Mouse (Mus musculus) megakaryocyte, embryonic 14.5 days (primary cell): ENCODE results near the gene Myd88. TPM values are rescaled to one million over a fixed set of nuclear protein-coding genes. Genes with fewer than 3 reads are reported as not detected.
A peak's percentile ranks its signal among the peaks of the same experiment; 100 is the strongest.

ENCODE experiments used
- H3K27me3 ChIP-seq: replicated peaks from 2 replicates; pipeline ENCODE3; 2012; ENCODE audit warnings: inconsistent platforms
- H3K36me3 ChIP-seq: replicated peaks from 2 replicates; pipeline ENCODE3; 2012; ENCODE audit warnings: low read length, inconsistent platforms, mixed read lengths
- H3K4me1 ChIP-seq: 2 replicates; pipeline ENCODE4 v1.6.1; 2012; ENCODE audit warnings: inconsistent platforms
- H3K4me3 ChIP-seq: replicated peaks from 2 replicates; pipeline ENCODE3; 2012; ENCODE audit warnings: moderate library complexity, mild to moderate bottlenecking, inconsistent platforms
- H3K9me3 ChIP-seq: 2 replicates; pipeline ENCODE4 v1.6.1; 2012; ENCODE audit warnings: inconsistent platforms
- FLI1 ChIP-seq: IDR thresholded peaks from 2 replicates; pipeline ENCODE4 v1.6.1; 2012; ENCODE audit warnings: low read length, inconsistent platforms, mixed read lengths
- GATA1 ChIP-seq: IDR thresholded peaks from 3 replicates; pipeline ENCODE4 v1.6.1; 2012; ENCODE audit warnings: mixed read lengths, low read length, inconsistent platforms, borderline replicate concordance
- polyA plus RNA-seq: library from polyadenylated mRNA; stranded (reverse); fragments of >175 nt; gene quantifications from 2 replicates; pipeline ENCODE4 v1.2.3, GENCODE M21; 2012; ENCODE audit warnings: low replicate concordance; ENCODE audit not compliant: insufficient read depth

Myd88 gene
- polyA plus RNA-seq, 1 experiment: 38.2 TPM

DNA sequence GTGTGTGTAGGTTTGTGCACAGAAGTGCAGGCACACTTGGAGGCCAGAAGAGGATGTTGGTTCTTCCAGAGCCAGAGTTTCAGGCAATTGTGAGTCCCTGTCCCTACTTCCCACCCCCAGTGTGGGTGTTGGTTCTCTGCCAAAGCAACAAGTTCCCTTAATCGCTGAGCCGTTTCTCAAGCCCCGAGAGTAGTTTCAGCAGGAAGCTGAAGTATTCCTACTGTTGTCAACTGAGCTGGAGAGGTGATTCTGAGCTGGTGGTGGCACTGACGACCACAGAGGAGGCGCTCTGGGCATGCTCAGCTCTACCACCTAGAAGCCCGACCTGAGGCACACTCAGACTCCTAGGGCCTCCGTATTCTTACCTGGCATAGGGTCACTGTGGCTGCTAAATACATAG is 24.1 kb upstream of the Myd88 start, which contains the start of gene Slc22a14:
Gene Slc22a14, minus strand, starts transcription at position 270 of the 400 bp plus-strand sequence.
- no peak within 1 kb of the TSS for H3K4me3 ChIP-seq
- peaks cover 11% of the 10 kb centered on the region for H3K27me3 ChIP-seq
- TF ChIP-seq GATA1 (no peak), FLI1 (no peak)
- no peaks in the 10 kb centered on the region for H3K9me3 ChIP-seq
- H3K36me3 ChIP-seq: no peaks in the 10 kb centered on the region
- no peaks in the 10 kb centered on the region; the same call in 1 of the 2 replicates for H3K4me1 ChIP-seq

DNA sequence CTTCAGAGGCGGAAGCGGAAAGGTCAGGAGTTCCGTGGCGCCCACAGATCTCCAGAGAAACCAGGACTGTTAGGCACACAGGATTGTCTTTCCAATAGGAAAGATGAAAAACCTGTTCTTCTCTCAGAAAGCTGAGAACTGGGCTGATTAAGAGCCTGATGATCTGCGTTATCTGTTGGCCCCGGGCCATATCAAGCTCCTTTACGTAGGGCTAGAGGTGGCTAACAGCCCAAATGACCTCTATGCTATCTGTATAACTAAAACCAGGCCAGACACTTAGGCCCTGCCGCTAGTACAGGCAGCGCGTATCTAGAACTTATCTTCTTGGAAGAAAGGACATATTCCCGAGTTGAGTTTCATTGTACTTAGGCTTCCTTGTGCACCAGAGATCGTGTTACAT is 22.0 kb upstream of the Myd88 start:
- TF ChIP-seq GATA1 (no peak), FLI1 (no peak)
- peaks cover 2% of the 10 kb centered on the region for H3K4me1 ChIP-seq
- no peak overlapping the region for H3K4me3 ChIP-seq
- no peaks in the 10 kb centered on the region for H3K36me3 ChIP-seq
- H3K27me3 ChIP-seq: peaks cover 19% of the 10 kb centered on the region
- no peaks in the 10 kb centered on the region for H3K9me3 ChIP-seq

DNA sequence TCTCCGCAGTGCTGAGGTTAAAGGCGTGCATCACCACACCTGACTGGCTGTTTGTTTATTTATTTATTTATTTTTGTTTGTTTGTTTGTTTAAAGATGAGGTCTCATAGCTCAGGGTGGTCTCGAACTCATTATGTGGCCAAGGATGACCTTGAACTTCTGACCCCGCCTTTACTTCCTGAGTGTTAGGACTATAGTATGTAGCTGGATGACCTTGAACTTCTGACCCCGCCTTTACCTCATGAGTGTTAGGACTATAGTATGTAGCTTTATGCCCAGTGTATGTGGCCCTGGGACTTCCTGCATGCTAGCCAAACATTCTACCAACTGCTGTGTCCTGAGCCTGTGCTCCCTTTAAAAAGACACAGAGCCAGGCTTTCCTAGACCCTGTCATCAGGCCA is 20.2 kb upstream of the Myd88 start:
- TF ChIP-seq FLI1 (no peak), GATA1 (no peak)
- Histone ChIP-seq H3K9me3 (no peaks in the 10 kb centered on the region), H3K27me3 (peaks cover 25% of the 10 kb centered on the region), H3K36me3 (no peaks in the 10 kb centered on the region), H3K4me3 (no peak overlapping the region), H3K4me1 (peaks cover 13% of the 10 kb centered on the region)

DNA sequence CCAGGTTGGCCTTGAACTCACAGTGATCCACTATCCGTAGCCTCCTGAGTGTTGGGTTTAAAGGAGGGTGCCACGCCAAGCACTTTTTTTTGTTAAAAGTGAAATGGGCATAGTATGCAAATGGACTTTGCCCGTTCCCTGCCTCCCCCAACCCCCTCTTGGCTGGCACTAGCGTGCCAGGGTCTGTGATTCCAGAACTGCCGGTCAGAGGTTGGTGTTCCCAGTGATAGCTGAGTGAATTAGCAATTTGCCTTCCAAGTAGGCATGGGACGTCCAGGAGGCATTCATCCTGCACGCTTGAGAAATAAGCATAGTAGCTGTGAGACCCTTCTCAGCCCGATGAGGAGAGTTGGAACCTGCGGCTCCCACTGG is 16.8 kb upstream of the Myd88 start:
- TF ChIP-seq FLI1 (no peak), GATA1 (no peak)
- Histone ChIP-seq H3K4me1 (peaks cover 13% of the 10 kb centered on the region), H3K36me3 (no peaks in the 10 kb centered on the region), H3K27me3 (peaks cover 25% of the 10 kb centered on the region), H3K4me3 (peak overlapping the region; percentile 92), H3K9me3 (no peaks in the 10 kb centered on the region)

DNA sequence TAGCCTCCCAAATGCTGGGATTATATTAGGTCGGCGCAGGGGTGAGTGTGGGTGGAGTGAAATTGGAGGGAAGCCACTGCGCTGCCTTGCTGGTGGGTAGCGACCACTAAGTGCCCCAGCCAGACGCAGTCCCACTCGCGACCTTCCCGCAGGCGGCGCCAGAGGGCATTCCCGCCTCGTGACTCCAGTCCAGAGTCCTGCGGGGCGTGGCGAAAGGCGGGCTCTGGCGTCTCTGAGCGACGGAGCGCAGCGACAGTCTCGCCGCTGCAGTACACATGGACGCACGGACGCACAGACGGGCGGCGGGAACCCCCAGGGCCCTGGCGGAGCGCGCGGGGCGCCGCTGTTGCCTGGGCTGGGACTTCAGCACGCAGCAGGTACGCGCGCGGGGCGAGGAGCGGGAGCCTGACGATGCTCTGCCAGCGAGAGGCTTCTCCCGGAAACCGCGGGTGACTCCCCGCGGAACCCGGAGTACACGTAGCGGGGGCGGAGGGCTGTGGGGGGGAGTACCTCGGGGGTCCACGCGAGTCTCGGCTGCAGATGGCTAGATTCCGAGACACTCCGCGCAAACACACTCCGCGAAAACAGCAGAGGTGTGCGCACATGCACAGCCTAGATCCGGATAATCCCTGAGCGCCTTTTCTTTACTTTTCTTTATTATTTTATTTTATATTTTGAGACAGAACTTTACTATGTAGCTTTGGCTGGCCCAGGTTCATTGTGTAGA is 16.3 kb upstream of the Myd88 start, which contains the start of gene Xylb:
Gene Xylb, plus strand, starts transcription at position 51 of the 727 bp plus-strand sequence.
- no peaks in the 10 kb centered on the region for H3K9me3 ChIP-seq
- peaks cover 25% of the 10 kb centered on the region for H3K27me3 ChIP-seq
- no peaks in the 10 kb centered on the region for H3K36me3 ChIP-seq
- H3K4me3 ChIP-seq: peak within 1 kb of the TSS; percentile 92
- peaks cover 13% of the 10 kb centered on the region for H3K4me1 ChIP-seq
- TF ChIP-seq FLI1 (no peak), GATA1 (no peak)

DNA sequence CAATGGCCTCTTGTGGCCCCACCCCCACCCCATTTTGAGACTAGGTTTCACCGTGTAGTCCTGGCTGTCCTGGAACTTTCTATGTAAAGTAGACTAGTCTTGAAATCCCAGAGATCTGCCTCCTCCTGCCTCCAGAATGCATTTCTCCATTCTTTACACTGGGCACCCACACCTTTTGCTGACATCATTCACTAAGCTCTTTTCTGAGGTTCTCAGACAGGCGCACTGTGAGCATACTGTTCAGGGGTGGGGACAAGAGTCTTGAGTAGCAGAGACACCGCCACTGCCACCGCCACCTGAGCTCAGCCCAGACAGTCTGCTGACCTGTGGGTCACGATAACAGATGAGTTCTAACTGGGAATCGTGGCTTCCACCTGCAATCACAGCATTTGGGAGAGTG is 14.7 kb upstream of the Myd88 start:
- peaks cover 20% of the 10 kb centered on the region for H3K4me1 ChIP-seq
- no peak for TF ChIP-seq GATA1
- TF ChIP-seq FLI1: no peak
- H3K36me3 ChIP-seq: peaks cover 6% of the 10 kb centered on the region

DNA sequence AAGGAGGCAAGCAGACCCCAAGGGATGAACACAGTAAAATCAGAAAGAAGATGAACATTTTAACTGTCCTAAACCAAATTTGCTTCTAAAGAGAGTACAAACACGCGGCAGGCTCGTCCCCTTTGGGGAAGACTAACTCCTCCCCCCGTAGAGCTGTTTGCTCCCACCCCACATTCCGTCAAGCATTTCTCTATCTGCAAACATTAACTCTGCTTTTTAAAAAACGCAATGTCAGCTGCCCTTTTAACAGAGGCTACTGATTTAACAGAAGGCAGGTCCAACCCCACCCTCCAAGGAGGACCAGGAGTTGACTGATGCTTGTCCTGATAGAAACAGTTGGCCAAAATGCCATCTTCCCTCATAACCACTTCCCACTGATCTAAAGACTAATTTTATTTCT is 12.7 kb upstream of the Myd88 start:
- Histone ChIP-seq H3K4me3 (no peak overlapping the region), H3K4me1 (peaks cover 20% of the 10 kb centered on the region), H3K36me3 (peaks cover 17% of the 10 kb centered on the region)

More for the DNA sequence above, 14.7 kb upstream of the Myd88 start:
- Histone ChIP-seq H3K4me3 (no peak overlapping the region), H3K9me3 (no peaks in the 10 kb centered on the region), H3K27me3 (peaks cover 22% of the 10 kb centered on the region)

DNA sequence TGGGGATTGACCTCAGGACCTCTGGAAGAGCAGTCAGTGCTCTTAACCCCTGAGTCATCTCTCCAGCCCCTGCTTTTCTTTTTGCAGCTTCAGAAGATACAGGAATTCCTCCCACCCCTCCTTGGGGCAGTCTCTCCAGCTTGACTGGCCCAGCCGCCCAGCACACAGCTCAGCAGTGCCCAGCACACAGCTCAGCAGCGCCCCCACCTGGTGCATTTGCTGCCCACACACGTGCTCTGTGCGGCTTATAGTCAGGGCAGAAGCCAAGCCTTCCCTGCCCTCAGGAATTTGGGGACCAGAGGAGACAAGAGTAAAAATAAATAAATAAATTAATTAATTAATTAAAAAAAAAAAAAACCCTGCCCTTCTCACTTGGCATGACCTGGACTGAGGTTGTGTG is 10.8 kb upstream of the Myd88 start:
- H3K36me3 ChIP-seq: peaks cover 34% of the 10 kb centered on the region
- H3K4me1 ChIP-seq: peaks cover 7% of the 10 kb centered on the region
- no peak for TF ChIP-seq GATA1
- TF ChIP-seq FLI1: no peak
- no peaks in the 10 kb centered on the region for H3K9me3 ChIP-seq
- no peaks in the 10 kb centered on the region for H3K27me3 ChIP-seq
- H3K4me3 ChIP-seq: no peak overlapping the region

More for the DNA sequence above, 12.7 kb upstream of the Myd88 start:
- H3K9me3 ChIP-seq: no peaks in the 10 kb centered on the region
- TF ChIP-seq GATA1: no peak
- no peak for TF ChIP-seq FLI1
- H3K27me3 ChIP-seq: peaks cover 11% of the 10 kb centered on the region

DNA sequence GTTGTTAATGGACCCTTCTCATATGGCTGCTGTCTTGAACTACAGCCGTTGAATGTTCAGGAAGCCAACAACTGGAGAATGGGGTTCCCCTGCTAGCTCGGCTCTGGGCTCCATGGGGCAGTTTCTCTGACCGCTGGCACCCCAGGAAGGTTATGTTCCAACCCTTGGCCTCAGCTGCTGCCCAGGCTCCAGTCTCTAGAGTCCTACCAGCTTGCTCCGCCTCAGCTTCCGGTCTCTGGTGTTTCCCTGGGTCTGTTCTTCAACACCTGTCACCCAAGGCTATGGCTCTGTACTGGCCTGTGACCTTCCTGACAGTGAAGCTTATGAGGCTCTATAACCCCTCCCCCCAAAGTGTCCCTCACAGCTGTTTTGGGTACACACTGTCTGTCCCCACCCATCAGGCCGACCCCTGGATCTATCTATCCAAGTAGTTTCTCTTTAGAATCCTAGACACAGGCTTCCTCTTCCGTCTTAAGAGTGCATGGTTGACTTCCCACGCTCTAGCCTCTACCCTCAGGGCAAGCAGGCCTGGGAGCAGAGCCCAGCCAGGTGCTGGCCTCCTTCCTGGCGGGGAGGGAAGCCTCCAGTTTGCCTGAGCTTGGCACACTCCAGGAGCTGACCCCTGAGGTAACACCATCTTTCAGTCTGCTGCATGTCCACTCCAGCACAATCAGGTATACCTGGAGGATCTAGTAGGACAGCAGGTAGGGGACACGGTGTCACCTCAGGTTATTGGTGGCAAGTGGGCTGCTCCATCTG is 9.9 kb upstream of the Myd88 start:
- peaks cover 7% of the 10 kb centered on the region for H3K4me1 ChIP-seq
- no peak overlapping the region for H3K4me3 ChIP-seq
- no peaks in the 10 kb centered on the region for H3K9me3 ChIP-seq
- TF ChIP-seq GATA1: no peak
- TF ChIP-seq FLI1: no peak
- peaks cover 40% of the 10 kb centered on the region for H3K36me3 ChIP-seq
- H3K27me3 ChIP-seq: no peaks in the 10 kb centered on the region

DNA sequence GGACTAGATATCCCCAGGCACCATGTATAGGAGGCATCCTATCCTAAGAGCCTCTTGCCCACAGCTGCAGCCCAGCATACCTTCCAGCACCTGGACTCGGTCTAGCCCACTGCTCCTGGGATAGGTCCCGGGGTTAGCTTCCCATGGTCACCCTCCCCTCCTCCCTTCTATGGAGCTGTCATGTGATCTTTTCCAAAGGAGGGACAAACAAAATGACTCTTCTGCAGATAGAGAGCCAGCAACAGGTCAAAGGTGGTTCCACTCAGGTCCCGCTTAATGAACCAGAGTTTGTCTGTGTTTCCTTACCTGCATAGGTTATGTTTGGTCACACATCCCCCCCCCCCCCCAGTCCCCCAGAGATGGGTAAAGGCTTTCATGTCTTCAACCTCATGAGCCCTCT is 9.3 kb upstream of the Myd88 start:
- TF ChIP-seq GATA1 (no peak), FLI1 (no peak)
- Histone ChIP-seq H3K9me3 (no peaks in the 10 kb centered on the region), H3K36me3 (peaks cover 46% of the 10 kb centered on the region)

More for the DNA sequence above, 9.3 kb upstream of the Myd88 start:
- Histone ChIP-seq H3K4me3 (no peak overlapping the region), H3K27me3 (no peaks in the 10 kb centered on the region), H3K4me1 (peaks cover 7% of the 10 kb centered on the region)
